ENCODE assay signal across 7 mouse cellular contexts in genomic region chr5:31219070-31219469, GRCm38 (mm10). TPM values are rescaled to one million over a fixed set of nuclear protein-coding genes. Genes with fewer than 3 reads are reported as not detected.
A peak's percentile ranks its signal among the peaks of the same experiment; 100 is the strongest.
DNase-seq lines count a peak whose midpoint lies in the region; ATAC-seq and TF ChIP-seq lines count a peak whose summit lies in the region.

No protein-coding gene starts in this region.

- no peaks in the 10 kb centered on the region for H3K9me3 ChIP-seq in embryonic facial prominence, embryonic 11.5 days (replicated peaks; ENCODE audit: control insufficient read depth, low read length)
- no peaks in the 10 kb centered on the region for H3K9me3 ChIP-seq in intestine, postnatal 0 days (ENCODE audit: control insufficient read depth)
- H3K9me3 ChIP-seq in midbrain, postnatal 0 days (ENCODE audit: low read length) = no peaks in the 10 kb centered on the region

- peak; percentile 35 for DNase-seq in thymus, postnatal 0 days (ENCODE audit: low spot score)
- no peak for DNase-seq in thymus, postnatal 4 days
- peak; percentile 70 for DNase-seq in embryonic facial prominence, embryonic 11.5 days (ENCODE audit: low spot score)
- DNase-seq in midbrain, postnatal 0 days (ENCODE audit: low spot score) = peak; percentile 46
- no peak for DNase-seq in left cerebral cortex, postnatal 14 days (ENCODE audit: low spot score in 2 of 2)
- DNase-seq in ovary, postnatal 10 days (ENCODE audit: low spot score) = no peak

- intact Hi-C loops in left cerebral cortex, postnatal 14 days (cut with DNase I) = no loop called here

- no peak overlapping the region for H3K27ac ChIP-seq in embryonic facial prominence, embryonic 11.5 days (replicated peaks; ENCODE audit: low read depth, low read length)
- no peak overlapping the region for H3K27ac ChIP-seq in intestine, postnatal 0 days (ENCODE audit: low read depth, low read length)
- no peak overlapping the region for H3K27ac ChIP-seq in midbrain, postnatal 0 days (ENCODE audit: low read depth, low read length)

- H3K4me1 ChIP-seq in embryonic facial prominence, embryonic 11.5 days (ENCODE audit: control insufficient read depth, insufficient read depth, low read length) = no peaks in the 10 kb centered on the region
- H3K4me1 ChIP-seq in intestine, postnatal 0 days (replicated peaks; ENCODE audit: control insufficient read depth, insufficient read depth, low read length) = no peaks in the 10 kb centered on the region
- no peaks in the 10 kb centered on the region for H3K4me1 ChIP-seq in midbrain, postnatal 0 days (ENCODE audit: insufficient read depth, low read length)

- H3K4me2 ChIP-seq in embryonic facial prominence, embryonic 11.5 days (ENCODE audit: low read depth, low read length) = peak overlapping the region; percentile 40
- H3K4me2 ChIP-seq in intestine, postnatal 0 days (replicated peaks; ENCODE audit: low read depth) = peak overlapping the region; percentile 87
- peak overlapping the region; percentile 78 for H3K4me2 ChIP-seq in midbrain, postnatal 0 days (ENCODE audit: low read depth, low read length, poor library complexity, severe bottlenecking)

- 4% methylated on average over 2 of the region's 2 CpGs for WGBS in embryonic facial prominence, embryonic 11.5 days
- WGBS in intestine, postnatal 0 days = 3% methylated on average over 2 of the region's 2 CpGs
- WGBS in midbrain, postnatal 0 days = 1% methylated on average over 2 of the region's 2 CpGs

- peak overlapping the region; percentile 81 for H3K4me3 ChIP-seq in embryonic facial prominence, embryonic 11.5 days (ENCODE audit: low read depth, low read length)
- H3K4me3 ChIP-seq in intestine, postnatal 0 days (ENCODE audit: low read depth, low read length) = peak overlapping the region; percentile 84
- peak overlapping the region; percentile 98 for H3K4me3 ChIP-seq in midbrain, postnatal 0 days (ENCODE audit: low read depth, low read length)

- no peak overlapping the region for H3K9ac ChIP-seq in embryonic facial prominence, embryonic 11.5 days (replicated peaks; ENCODE audit: low read length)
- no peak overlapping the region for H3K9ac ChIP-seq in intestine, postnatal 0 days (ENCODE audit: low read depth, low read length)
- H3K9ac ChIP-seq in midbrain, postnatal 0 days (replicated peaks; ENCODE audit: low read length, poor library complexity, severe bottlenecking) = peak overlapping the region; percentile 39; the same call in 1 of the 2 replicates

- H3K36me3 ChIP-seq in embryonic facial prominence, embryonic 11.5 days (replicated peaks; ENCODE audit: control insufficient read depth, insufficient read depth, low read depth, low read length) = no peaks in the 10 kb centered on the region
- no peaks in the 10 kb centered on the region for H3K36me3 ChIP-seq in intestine, postnatal 0 days (ENCODE audit: control insufficient read depth, insufficient read depth)
- no peaks in the 10 kb centered on the region for H3K36me3 ChIP-seq in midbrain, postnatal 0 days (ENCODE audit: insufficient read depth, low read length)

- TF ChIP-seq CTCF in intestine, postnatal 0 days (IDR thresholded peaks at IDR 0.05; ENCODE audit: low read depth) = peak; percentile 57
- peak; percentile 66 for TF ChIP-seq CTCF in midbrain, postnatal 0 days (IDR thresholded peaks at IDR 0.05)

- no peaks in the 10 kb centered on the region for H3K27me3 ChIP-seq in embryonic facial prominence, embryonic 11.5 days (ENCODE audit: control insufficient read depth, insufficient read depth, low read length)
- H3K27me3 ChIP-seq in intestine, postnatal 0 days (replicated peaks; ENCODE audit: control insufficient read depth, insufficient read depth, low read length) = no peaks in the 10 kb centered on the region
- H3K27me3 ChIP-seq in midbrain, postnatal 0 days (ENCODE audit: insufficient read depth, low read length) = no peaks in the 10 kb centered on the region

- ATAC-seq in embryonic facial prominence, embryonic 11.5 days (replicated peaks; ENCODE audit: insufficient number of reproducible peaks, low FRiP score, low TSS enrichment, low read depth) = no peak
- ATAC-seq in intestine, postnatal 0 days = no peak
- ATAC-seq in midbrain, postnatal 0 days (ENCODE audit: low FRiP score) = no peak

RNA-seq across cellular contexts. Expression of gene Ppm1g, which starts 1.4 kb away (rescaled TPM):
- 131 and 140 TPM in 2 replicates for polyA plus RNA-seq in thymus, postnatal 0 days (2015; fragmentation: Nextera tagmentation; extraction: Ambion mirVana)
- 142 and 147 TPM in 2 replicates for polyA plus RNA-seq in embryonic facial prominence, embryonic 11.5 days (2014; fragmentation: Nextera tagmentation; extraction: Ambion mirVana)
- polyA plus RNA-seq in intestine, postnatal 0 days (2015; fragmentation: Nextera tagmentation; extraction: Ambion mirVana) = 54.8 and 55.4 TPM in 2 replicates
- 87.0 and 95.6 TPM in 2 replicates for total RNA-seq in midbrain, postnatal 0 days (2014; rRNA removed)
- 170 and 183 TPM in 2 replicates for polyA plus RNA-seq in midbrain, postnatal 0 days (2015; fragmentation: Nextera tagmentation; extraction: Ambion mirVana)
- 10 to 100 TPM; 77.5 to 87.1 TPM for total RNA-seq in left cerebral cortex, postnatal 14 days (2021)

RNA-seq across cellular contexts. Expression of gene Zfp513, which starts 17.0 kb away (rescaled TPM):
- 7.0 TPM in 2 replicates for polyA plus RNA-seq in thymus, postnatal 0 days (2015; fragmentation: Nextera tagmentation; extraction: Ambion mirVana)
- 4.0 and 5.0 TPM in 2 replicates for polyA plus RNA-seq in embryonic facial prominence, embryonic 11.5 days (2014; fragmentation: Nextera tagmentation; extraction: Ambion mirVana)
- polyA plus RNA-seq in intestine, postnatal 0 days (2015; fragmentation: Nextera tagmentation; extraction: Ambion mirVana) = 6.8 and 7.3 TPM in 2 replicates
- 6.4 and 10.9 TPM in 2 replicates for total RNA-seq in midbrain, postnatal 0 days (2014; rRNA removed)
- polyA plus RNA-seq in midbrain, postnatal 0 days (2015; fragmentation: Nextera tagmentation; extraction: Ambion mirVana) = 11.1 and 13.0 TPM in 2 replicates
- 10 to 100 TPM; 27.2 to 31.1 TPM for total RNA-seq in left cerebral cortex, postnatal 14 days (2021)

RNA-seq across cellular contexts. Expression of gene Nrbp1, which starts 21.6 kb away (rescaled TPM):
- polyA plus RNA-seq in thymus, postnatal 0 days (2015; fragmentation: Nextera tagmentation; extraction: Ambion mirVana) = 109 and 116 TPM in 2 replicates
- polyA plus RNA-seq in embryonic facial prominence, embryonic 11.5 days (2014; fragmentation: Nextera tagmentation; extraction: Ambion mirVana) = 138 and 140 TPM in 2 replicates
- 96.4 and 99.6 TPM in 2 replicates for polyA plus RNA-seq in intestine, postnatal 0 days (2015; fragmentation: Nextera tagmentation; extraction: Ambion mirVana)
- total RNA-seq in midbrain, postnatal 0 days (2014; rRNA removed) = 120 and 126 TPM in 2 replicates
- 138 and 149 TPM in 2 replicates for polyA plus RNA-seq in midbrain, postnatal 0 days (2015; fragmentation: Nextera tagmentation; extraction: Ambion mirVana)
- total RNA-seq in left cerebral cortex, postnatal 14 days (2021) = 10 to 100 TPM; 72.9 to 75.8 TPM

RNA-seq across cellular contexts. Expression of gene Gm9970, which starts 22.0 kb away (rescaled TPM):
- 0.64 and 0.67 TPM in 2 replicates for polyA plus RNA-seq in thymus, postnatal 0 days (2015; fragmentation: Nextera tagmentation; extraction: Ambion mirVana)
- 0.57 and 0.58 TPM in 2 replicates for polyA plus RNA-seq in embryonic facial prominence, embryonic 11.5 days (2014; fragmentation: Nextera tagmentation; extraction: Ambion mirVana)
- polyA plus RNA-seq in intestine, postnatal 0 days (2015; fragmentation: Nextera tagmentation; extraction: Ambion mirVana) = 0.51 and 0.70 TPM in 2 replicates
- not detected in 2 replicates for total RNA-seq in midbrain, postnatal 0 days (2014; rRNA removed)
- 0.34 and 0.93 TPM in 2 replicates for polyA plus RNA-seq in midbrain, postnatal 0 days (2015; fragmentation: Nextera tagmentation; extraction: Ambion mirVana)
- total RNA-seq in left cerebral cortex, postnatal 14 days (2021) = not detected

RNA-seq across cellular contexts. Expression of gene Eif2b4, which starts 25.8 kb away (rescaled TPM):
- polyA plus RNA-seq in thymus, postnatal 0 days (2015; fragmentation: Nextera tagmentation; extraction: Ambion mirVana) = 73.6 and 80.4 TPM in 2 replicates
- polyA plus RNA-seq in embryonic facial prominence, embryonic 11.5 days (2014; fragmentation: Nextera tagmentation; extraction: Ambion mirVana) = 68.2 and 81.7 TPM in 2 replicates
- 43.7 and 45.1 TPM in 2 replicates for polyA plus RNA-seq in intestine, postnatal 0 days (2015; fragmentation: Nextera tagmentation; extraction: Ambion mirVana)
- total RNA-seq in midbrain, postnatal 0 days (2014; rRNA removed) = 29.7 and 34.0 TPM in 2 replicates
- 84.3 and 93.4 TPM in 2 replicates for polyA plus RNA-seq in midbrain, postnatal 0 days (2015; fragmentation: Nextera tagmentation; extraction: Ambion mirVana)
- total RNA-seq in left cerebral cortex, postnatal 14 days (2021) = 10 to 100 TPM; 39.5 to 49.2 TPM

Comparison
In these comparisons a context has a peak if more than half of its experiments do, and no peak if none do; other contexts are left out.
1. DNase-seq: peak in thymus, postnatal 0 days (single experiment), embryonic facial prominence, embryonic 11.5 days (single experiment) and midbrain, postnatal 0 days (single experiment); none in thymus, postnatal 4 days (single experiment), left cerebral cortex, postnatal 14 days (0 of 2) and ovary, postnatal 10 days (single experiment).
2. Peak in every context shown above with its lines, with median percentiles within 50 percentile points of each other: H3K4me2 ChIP-seq and H3K4me3 ChIP-seq.